Mouse (Mus musculus) MEL (cell line): ENCODE measurements around the gene Zfp568. TPM values are rescaled to one million over a fixed set of nuclear protein-coding genes. Genes with fewer than 3 reads are reported as not detected.

Experiments
- DNase-seq: peaks from one replicate; pipeline ENCODE4 v3.0.0; 2011; ENCODE audit warnings: low read depth, low spot score
- H3K27ac ChIP-seq: 2 replicates; pipeline ENCODE4 v1.5.1; 2012; ENCODE audit warnings: low read depth, mild to moderate bottlenecking, control low read depth, low read length, moderate library complexity; ENCODE audit not compliant: control insufficient read depth
- H3K27me3 ChIP-seq, 2 experiments: fragments of 150-350 bp in 1 of 2; sonication (generic) in 1 of 2; 2 replicates each; pipeline ENCODE4 v1.6.1; 2012; ENCODE audit warnings: low read length in 2 of 2, mild to moderate bottlenecking in 2 of 2, improper control_type of control experiment in 1 of 2, moderate library complexity in 1 of 2; ENCODE audit not compliant: insufficient read depth in 2 of 2, control insufficient read depth in 1 of 2
- H3K36me3 ChIP-seq, 2 experiments: 2 replicates each; pipeline ENCODE4 v1.6.1; 2012 to 2014; ENCODE audit warnings: low read length in 2 of 2, improper control_type of control experiment in 1 of 2, inconsistent platforms in 1 of 2, mild to moderate bottlenecking in 1 of 2; ENCODE audit not compliant: insufficient read depth in 2 of 2, control insufficient read depth in 1 of 2
- H3K4me1 ChIP-seq, 2 experiments: fragments of 150-350 bp in 1 of 2; sonication (generic) in 1 of 2; 2 replicates each; pipeline ENCODE4 v1.6.1; 2012; ENCODE audit warnings: low read length in 2 of 2, improper control_type of control experiment in 1 of 2, mild to moderate bottlenecking in 1 of 2; ENCODE audit not compliant: insufficient read depth in 2 of 2, control insufficient read depth in 1 of 2
- H3K4me3 ChIP-seq, 2 experiments: fragments of 150-350 bp in 1 of 2; sonication (generic) in 1 of 2; 2 replicates each; pipeline ENCODE4 v1.5.1; 2012; ENCODE audit warnings: low read depth in 2 of 2, low read length in 2 of 2, mild to moderate bottlenecking in 2 of 2, moderate library complexity in 2 of 2, control low read depth in 1 of 2, improper control_type of control experiment in 1 of 2; ENCODE audit not compliant: control insufficient read depth in 1 of 2, insufficient read depth in 1 of 2
- H3K79me2 ChIP-seq: 2 replicates; pipeline ENCODE4 v1.6.1; 2012; ENCODE audit warnings: mild to moderate bottlenecking, low read length, moderate library complexity; ENCODE audit not compliant: control insufficient read depth, poor library complexity, insufficient read depth
- H3K9ac ChIP-seq: 2 replicates; pipeline ENCODE4 v1.6.1; 2012; ENCODE audit warnings: low read depth, mild to moderate bottlenecking, control low read depth, low read length, moderate library complexity; ENCODE audit not compliant: control insufficient read depth, poor library complexity, severe bottlenecking
- H3K9me3 ChIP-seq: fragments of 150-350 bp; sonication (generic); replicated peaks from 2 replicates; pipeline ENCODE4 v1.6.1; 2012; ENCODE audit warnings: mild to moderate bottlenecking, low read length, improper control_type of control experiment, moderate library complexity; ENCODE audit not compliant: insufficient read depth
- BHLHE40 ChIP-seq: IDR thresholded peaks from 2 replicates; pipeline ENCODE4 v1.6.1; 2012; ENCODE audit warnings: low read depth, mild to moderate bottlenecking, inconsistent platforms, low read length, improper control_type of control experiment, borderline replicate concordance
- CHD2 ChIP-seq: IDR thresholded peaks from 2 replicates; pipeline ENCODE4 v1.6.1; 2011; ENCODE audit warnings: low read length, improper control_type of control experiment
- CTCF ChIP-seq, 3 experiments: IDR thresholded peaks in 2 of 3; conservative IDR thresholded peaks in 1 of 3; 2 replicates each; pipeline ENCODE4 v1.5.1; 2011 to 2012; ENCODE audit warnings: low read length in 3 of 3, low read depth in 2 of 3, mild to moderate bottlenecking in 2 of 3, improper control_type of control experiment in 1 of 3, inconsistent platforms in 1 of 3, mixed read lengths in 1 of 3, moderate library complexity in 1 of 3; ENCODE audit not compliant: control insufficient read depth in 1 of 3, insufficient read depth in 1 of 3, poor library complexity in 1 of 3, severe bottlenecking in 1 of 3
- E2F4 ChIP-seq: IDR thresholded peaks from 2 replicates; pipeline ENCODE4 v1.6.1; 2011; ENCODE audit warnings: low read depth, low read length, improper control_type of control experiment, borderline replicate concordance
- ELF1 ChIP-seq: IDR thresholded peaks from 2 replicates; pipeline ENCODE4 v1.6.1; 2014; ENCODE audit warnings: low read depth, mild to moderate bottlenecking, inconsistent platforms, low read length, improper control_type of control experiment, moderate library complexity
- EP300 ChIP-seq, 2 experiments: IDR thresholded peaks; 2 replicates each; pipeline ENCODE4 v1.6.1; 2011; ENCODE audit warnings: improper control_type of control experiment in 2 of 2, low read length in 2 of 2, low read depth in 1 of 2, mild to moderate bottlenecking in 1 of 2
- ETS1 ChIP-seq: IDR thresholded peaks from 2 replicates; pipeline ENCODE4 v1.6.1; 2012; ENCODE audit warnings: low read depth, mild to moderate bottlenecking, inconsistent platforms, low read length, improper control_type of control experiment, moderate library complexity
- GABPA ChIP-seq: IDR thresholded peaks from 2 replicates; pipeline ENCODE4 v1.6.1; 2012; ENCODE audit warnings: low read depth, mild to moderate bottlenecking, inconsistent platforms, low read length, improper control_type of control experiment, moderate library complexity
- GATA1 ChIP-seq: IDR thresholded peaks from 2 replicates; pipeline ENCODE4 v1.6.1; 2011; ENCODE audit warnings: low read depth, low read length, improper control_type of control experiment
- HCFC1 ChIP-seq: IDR thresholded peaks from 2 replicates; pipeline ENCODE4 v1.6.1; 2012; ENCODE audit warnings: low read depth, mild to moderate bottlenecking, inconsistent platforms, low read length, improper control_type of control experiment, moderate library complexity
- JUND ChIP-seq: IDR thresholded peaks from 2 replicates; pipeline ENCODE4 v1.6.1; 2011; ENCODE audit warnings: low read depth, mild to moderate bottlenecking, improper control_type of control experiment, low read length
- KAT2A ChIP-seq: conservative IDR thresholded peaks from 2 replicates; pipeline ENCODE4 v1.6.1; 2012; ENCODE audit warnings: low read depth, low read length, improper control_type of control experiment, inconsistent platforms
- MAFK ChIP-seq: IDR thresholded peaks from 2 replicates; pipeline ENCODE4 v1.6.1; 2011; ENCODE audit warnings: low read depth, mild to moderate bottlenecking, low read length, improper control_type of control experiment, borderline replicate concordance
- MAX ChIP-seq: IDR thresholded peaks from 2 replicates; pipeline ENCODE4 v1.6.1; 2011; ENCODE audit warnings: low read length, improper control_type of control experiment
- MAZ ChIP-seq: IDR thresholded peaks from 2 replicates; pipeline ENCODE4 v1.6.1; 2012; ENCODE audit warnings: low read depth, mild to moderate bottlenecking, inconsistent platforms, low read length, improper control_type of control experiment
- MXI1 ChIP-seq: IDR thresholded peaks from 2 replicates; pipeline ENCODE4 v1.6.1; 2011; ENCODE audit warnings: mild to moderate bottlenecking, low read depth, low read length, improper control_type of control experiment
- MYB ChIP-seq: IDR thresholded peaks from 2 replicates; pipeline ENCODE4 v1.6.1; 2011; ENCODE audit warnings: mild to moderate bottlenecking, low read depth, low read length, improper control_type of control experiment
- MYC ChIP-seq: IDR thresholded peaks from 2 replicates; pipeline ENCODE4 v1.6.1; 2011; ENCODE audit warnings: low read depth, mild to moderate bottlenecking, low read length, improper control_type of control experiment, moderate library complexity
- NELFE ChIP-seq: IDR thresholded peaks from 2 replicates; pipeline ENCODE4 v1.6.1; 2011; ENCODE audit warnings: low read depth, low read length, improper control_type of control experiment
- NRF1 ChIP-seq: IDR thresholded peaks from 2 replicates; pipeline ENCODE4 v1.6.1; 2014; ENCODE audit warnings: low read depth, mild to moderate bottlenecking, inconsistent platforms, low read length, improper control_type of control experiment, moderate library complexity; ENCODE audit not compliant: poor library complexity, insufficient read depth, severe bottlenecking
- POLR2A ChIP-seq, 2 experiments: IDR thresholded peaks; 2 replicates each; pipeline ENCODE4 v1.6.1; 2011 to 2012; ENCODE audit warnings: low read length in 2 of 2, mild to moderate bottlenecking in 2 of 2, control low read depth in 1 of 2, improper control_type of control experiment in 1 of 2, low read depth in 1 of 2, moderate library complexity in 1 of 2; ENCODE audit not compliant: control insufficient read depth in 1 of 2, insufficient read depth in 1 of 2, poor library complexity in 1 of 2
- POLR2AphosphoS2 ChIP-seq: IDR thresholded peaks from 2 replicates; pipeline ENCODE4 v1.6.1; 2011; ENCODE audit warnings: low read length, improper control_type of control experiment
- POLR2AphosphoS5 ChIP-seq: IDR thresholded peaks from 2 replicates; pipeline ENCODE4 v1.6.1; 2012; ENCODE audit warnings: low read depth, borderline replicate concordance, mild to moderate bottlenecking, inconsistent platforms, low read length, moderate library complexity, mixed read lengths
- RAD21 ChIP-seq: IDR thresholded peaks from 2 replicates; pipeline ENCODE4 v1.6.1; 2011; ENCODE audit warnings: mild to moderate bottlenecking, low read depth, low read length, improper control_type of control experiment
- RCOR1 ChIP-seq: IDR thresholded peaks from 2 replicates; pipeline ENCODE4 v1.6.1; 2012; ENCODE audit warnings: low read depth, mild to moderate bottlenecking, inconsistent platforms, low read length, improper control_type of control experiment
- SIN3A ChIP-seq: IDR thresholded peaks from 2 replicates; pipeline ENCODE4 v1.6.1; 2012; ENCODE audit warnings: low read length, improper control_type of control experiment, inconsistent platforms
- SMC3 ChIP-seq: IDR thresholded peaks from 2 replicates; pipeline ENCODE4 v1.6.1; 2011; ENCODE audit warnings: low read depth, low read length, improper control_type of control experiment
- TAL1 ChIP-seq: IDR thresholded peaks from 2 replicates; pipeline ENCODE4 v1.6.1; 2012; ENCODE audit warnings: mild to moderate bottlenecking, inconsistent platforms, low read length, moderate library complexity, mixed read lengths
- TBP ChIP-seq: IDR thresholded peaks from 2 replicates; pipeline ENCODE4 v1.8.0; 2011; ENCODE audit warnings: low read depth, low read length, improper control_type of control experiment
- TCF12 ChIP-seq: IDR thresholded peaks from 2 replicates; pipeline ENCODE4 v1.6.1; 2014; ENCODE audit warnings: low read depth, mild to moderate bottlenecking, inconsistent platforms, low read length, improper control_type of control experiment, moderate library complexity
- UBTF ChIP-seq: IDR thresholded peaks from 2 replicates; pipeline ENCODE4 v1.6.1; 2012; ENCODE audit warnings: low read depth, mild to moderate bottlenecking, inconsistent platforms, low read length, improper control_type of control experiment, moderate library complexity, borderline replicate concordance; ENCODE audit not compliant: insufficient read depth
- USF1 ChIP-seq: IDR thresholded peaks from 2 replicates; pipeline ENCODE4 v1.6.1; 2014; ENCODE audit warnings: low read depth, mild to moderate bottlenecking, inconsistent platforms, low read length, improper control_type of control experiment, moderate library complexity
- USF2 ChIP-seq, 2 experiments: IDR thresholded peaks; 2 replicates each; pipeline ENCODE4 v1.6.1; 2011 to 2012; ENCODE audit warnings: improper control_type of control experiment in 2 of 2, low read length in 2 of 2, borderline replicate concordance in 1 of 2, inconsistent platforms in 1 of 2, low read depth in 1 of 2, mild to moderate bottlenecking in 1 of 2; ENCODE audit not compliant: insufficient read depth in 1 of 2
- ZC3H11A ChIP-seq: IDR thresholded peaks from 2 replicates; pipeline ENCODE4 v1.6.1; 2012; ENCODE audit warnings: low read depth, mild to moderate bottlenecking, inconsistent platforms, low read length, improper control_type of control experiment
- ZKSCAN1 ChIP-seq: IDR thresholded peaks from 2 replicates; pipeline ENCODE4 v1.6.1; 2012; ENCODE audit warnings: low read depth, mild to moderate bottlenecking, inconsistent platforms, low read length, improper control_type of control experiment, moderate library complexity
- ZMIZ1 ChIP-seq: IDR thresholded peaks from 2 replicates; pipeline ENCODE4 v1.6.1; 2012; ENCODE audit warnings: low read depth, mild to moderate bottlenecking, inconsistent platforms, low read length, improper control_type of control experiment, moderate library complexity
- ZNF384 ChIP-seq: IDR thresholded peaks from 2 replicates; pipeline ENCODE4 v1.6.1; 2012; ENCODE audit warnings: low read depth, mild to moderate bottlenecking, inconsistent platforms, low read length, improper control_type of control experiment
- polyA plus RNA-seq, 2 experiments: library from polyadenylated mRNA; stranded (reverse) in 1 of 2; unstranded in 1 of 2; fragments of >175 nt in 1 of 2; fragments of >200 nt in 1 of 2; gene quantifications; 2 replicates each; pipeline versions ENCODE4 v1.2.1 to v1.2.4; 2012; ENCODE audit warnings: low replicate concordance in 2 of 2, low read depth in 1 of 2; ENCODE audit not compliant: insufficient read length in 2 of 2, insufficient read depth in 1 of 2, missing spikeins in 1 of 2
- total RNA-seq: library from RNA; depleted of rRNA; stranded (reverse); fragments of 300-350 nt; gene quantifications from 2 replicates; pipeline ENCODE4 v1.2.3, GENCODE M21; 2012

Gene Zfp568
- total and polyA plus RNA-seq, 3 experiments: 12.5 to 141 (median 15.4) TPM

DNA sequence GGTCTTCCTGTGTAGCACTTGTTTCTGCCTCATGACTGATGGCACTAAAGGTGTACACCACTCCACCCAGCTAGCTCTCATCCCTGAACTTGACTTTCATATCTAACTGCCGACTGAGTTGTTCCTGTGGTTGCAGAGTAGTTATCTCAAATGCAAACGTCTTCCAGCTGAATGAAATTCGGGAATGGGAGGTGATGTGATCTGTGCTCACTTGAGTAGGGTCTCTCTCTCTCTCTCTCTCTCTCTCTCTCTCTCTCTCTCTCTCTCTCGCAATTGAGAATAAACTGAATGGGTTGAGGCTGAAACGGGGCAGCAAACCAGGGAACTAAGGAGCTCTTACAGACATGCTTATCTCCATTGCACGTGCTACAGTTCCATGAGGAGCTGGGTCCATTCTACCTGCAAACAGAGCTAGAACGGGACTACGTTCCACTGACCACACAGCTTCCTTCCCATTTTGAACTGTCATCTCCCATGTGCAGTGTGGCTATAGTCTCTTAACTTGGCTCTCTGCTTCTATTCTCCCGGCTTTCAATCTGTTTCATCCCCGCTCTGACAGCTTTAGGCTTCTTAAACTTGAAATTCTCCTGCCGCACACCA, 25.5 kb upstream of the Zfp568 start:
- H3K9me3 ChIP-seq: no peaks in the 10 kb centered on the region
- H3K79me2 ChIP-seq: no peaks in the 10 kb centered on the region; the same call in 1 of the 2 replicates
- H3K27ac ChIP-seq: peak overlapping the region; percentile 65
- peak overlapping the region; percentile 16 to 31; a peak in 2 of 4 replicates for H3K4me3 ChIP-seq
- peak; percentile 71 for DNase-seq
- H3K36me3 ChIP-seq: peaks cover 0 to 4% of the 10 kb centered on the region in 2 experiments; a peak in 2 of 4 replicates
- no peaks in the 10 kb centered on the region for H3K27me3 ChIP-seq
- peaks cover 0 to 4% of the 10 kb centered on the region in 2 experiments; a peak in 2 of 4 replicates for H3K4me1 ChIP-seq
- peak overlapping the region; percentile 24 for H3K9ac ChIP-seq
- no peak for TF ChIP-seq ZNF384
- no peak for TF ChIP-seq USF1
- TF ChIP-seq BHLHE40: peak; percentile 89
- no peak for TF ChIP-seq ZKSCAN1
- no peak for TF ChIP-seq POLR2AphosphoS5
- TF ChIP-seq MYC: peak; percentile 88
- no peak for TF ChIP-seq NRF1
- no peak for TF ChIP-seq RAD21
- TF ChIP-seq ZC3H11A: no peak
- TF ChIP-seq MAFK: no peak
- no peak for TF ChIP-seq SMC3
- TF ChIP-seq HCFC1: peak; percentile 42; the same call in 1 of the 2 replicates
- peak; percentile 96 for TF ChIP-seq JUND
- peak; percentile 50 for TF ChIP-seq GATA1
- TF ChIP-seq E2F4: 0 out of 2 replicates have a peak, but pooled peaks have one; percentile 32
- no peak for TF ChIP-seq CHD2
- no peak for TF ChIP-seq TAL1
- TF ChIP-seq SIN3A: peak; percentile 39; the same call in 1 of the 2 replicates
- TF ChIP-seq USF2 (IDR thresholded peaks at IDR 0.05; ENCODE audit: borderline replicate concordance in 1 of 2, insufficient read depth in 1 of 2, low read depth in 1 of 2, low read length in 2 of 2): no peak
- TF ChIP-seq ELF1: no peak
- TF ChIP-seq MXI1: peak; percentile 80
- no peak for TF ChIP-seq CTCF (IDR thresholded peaks at IDR 0.05 in 2 of 3, conservative IDR thresholded peaks at IDR 0.05 in 1 of 3; ENCODE audit: control insufficient read depth in 1 of 3, insufficient read depth in 1 of 3, low read depth in 2 of 3, low read length in 3 of 3, poor library complexity in 1 of 3, severe bottlenecking in 1 of 3)
- TF ChIP-seq EP300 (IDR thresholded peaks at IDR 0.05; ENCODE audit: low read depth in 1 of 2, low read length in 2 of 2): peak; percentile 59 to 68
- TF ChIP-seq RCOR1: peak; percentile 41; the same call in 1 of the 2 replicates
- TF ChIP-seq TCF12: peak; percentile 36; the same call in 1 of the 2 replicates
- TF ChIP-seq MAX: peak; percentile 78
- no peak for TF ChIP-seq POLR2AphosphoS2
- TF ChIP-seq GABPA: no peak
- TF ChIP-seq KAT2A: no peak
- no peak for TF ChIP-seq UBTF
- no peak for TF ChIP-seq MYB
- TF ChIP-seq MAZ: no peak
- TF ChIP-seq NELFE: no peak
- TF ChIP-seq TBP: no peak
- TF ChIP-seq ZMIZ1: no peak
- no peak for TF ChIP-seq POLR2A (IDR thresholded peaks at IDR 0.05; ENCODE audit: control insufficient read depth in 1 of 2, insufficient read depth in 1 of 2, low read depth in 1 of 2, low read length in 2 of 2, poor library complexity in 1 of 2)
- peak; percentile 64 for TF ChIP-seq ETS1
